Mouse (Mus musculus): ENCODE measurements around the gene Stam2. TPM values are rescaled to one million over a fixed set of nuclear protein-coding genes. Genes with fewer than 3 reads are reported as not detected.

Stam2 gene
- polyA plus RNA-seq, 3 experiments from 2014 or later = 31.7 to 41.8 (median 40.2) TPM

- ATAC-seq = no peak
Observed at GRCm38 (mm10) chr2:52720231-52721025, 21.7 kb downstream of the Stam2 start.

GRCm38 (mm10) chr2:52717076-52717475 is 25.0 kb downstream of the Stam2 start:
- no peak for ATAC-seq

GRCm38 (mm10) chr2:52715538-52715937 is 26.5 kb downstream of the Stam2 start:
- no peak for ATAC-seq

GRCm38 (mm10) chr2:52714111-52714510 is 28.0 kb downstream of the Stam2 start:
- no peak for ATAC-seq

- no peak for ATAC-seq
Observed at GRCm38 (mm10) chr2:52710804-52711203, 31.3 kb downstream of the Stam2 start.

- ATAC-seq = no peak
Observed at GRCm38 (mm10) chr2:52709417-52709816, 32.7 kb downstream of the Stam2 start.

- no peak for ATAC-seq
Observed at GRCm38 (mm10) chr2:52701368-52702036, 40.6 kb downstream of the Stam2 start.

GRCm38 (mm10) chr2:52700352-52700751 is 41.7 kb downstream of the Stam2 start:
- ATAC-seq = no peak

GRCm38 (mm10) chr2:52694604-52695003 is 47.5 kb downstream of the Stam2 start:
- no peak for ATAC-seq

GRCm38 (mm10) chr2:52691745-52692144 is 50.3 kb downstream of the Stam2 start:
- ATAC-seq = no peak

- no peak for ATAC-seq
Observed at GRCm38 (mm10) chr2:52686601-52687000, 55.5 kb downstream of the Stam2 start.

- no peak for ATAC-seq
Observed at GRCm38 (mm10) chr2:52677589-52677988, 64.5 kb downstream of the Stam2 start.

GRCm38 (mm10) chr2:52676913-52677303 is 65.2 kb downstream of the Stam2 start:
- no peak for ATAC-seq

- ATAC-seq = no peak
Observed at GRCm38 (mm10) chr2:52676023-52676912, 65.8 kb downstream of the Stam2 start, which contains the start of gene Cacnb4. Cacnb4 (minus strand) TSS chr2:52676831.

- ATAC-seq = no peak
Observed at GRCm38 (mm10) chr2:52675278-52675987, 66.6 kb downstream of the Stam2 start.

GRCm38 (mm10) chr2:52674886-52675277 is 67.2 kb downstream of the Stam2 start:
- ATAC-seq = peak; percentile 21

- ATAC-seq = no peak
Observed at GRCm38 (mm10) chr2:52673172-52673571, 68.9 kb downstream of the Stam2 start.

- no peak for ATAC-seq
Observed at GRCm38 (mm10) chr2:52670733-52671132, 71.3 kb downstream of the Stam2 start.

GRCm38 (mm10) chr2:52668480-52668879 is 73.6 kb downstream of the Stam2 start:
- ATAC-seq = no peak

GRCm38 (mm10) chr2:52656722-52657121 is 85.4 kb downstream of the Stam2 start:
- no peak for ATAC-seq

- ATAC-seq = no peak
Observed at GRCm38 (mm10) chr2:52654541-52654940, 87.5 kb downstream of the Stam2 start.

- ATAC-seq = no peak
Observed at GRCm38 (mm10) chr2:52651547-52651946, 90.5 kb downstream of the Stam2 start.

Data from inflammation-experienced regulatory T-cells, adult 6 months (primary cell).